Mouse (Mus musculus) neural tube, postnatal 0 days (tissue): ENCODE results near the gene Rhobtb3. TPM values are rescaled to one million over a fixed set of nuclear protein-coding genes. Genes with fewer than 3 reads are reported as not detected.

Experiments used
- polyA plus RNA-seq: library from polyadenylated mRNA; unstranded; fragments of >200 nt; fragmentation: Nextera tagmentation; extraction: Ambion mirVana; gene quantifications from 2 replicates; pipeline ENCODE4 v1.2.1, GENCODE M21; 2015

Rhobtb3 gene
- polyA plus RNA-seq, result 14.5 and 15.1 TPM in 2 replicates

DNA sequence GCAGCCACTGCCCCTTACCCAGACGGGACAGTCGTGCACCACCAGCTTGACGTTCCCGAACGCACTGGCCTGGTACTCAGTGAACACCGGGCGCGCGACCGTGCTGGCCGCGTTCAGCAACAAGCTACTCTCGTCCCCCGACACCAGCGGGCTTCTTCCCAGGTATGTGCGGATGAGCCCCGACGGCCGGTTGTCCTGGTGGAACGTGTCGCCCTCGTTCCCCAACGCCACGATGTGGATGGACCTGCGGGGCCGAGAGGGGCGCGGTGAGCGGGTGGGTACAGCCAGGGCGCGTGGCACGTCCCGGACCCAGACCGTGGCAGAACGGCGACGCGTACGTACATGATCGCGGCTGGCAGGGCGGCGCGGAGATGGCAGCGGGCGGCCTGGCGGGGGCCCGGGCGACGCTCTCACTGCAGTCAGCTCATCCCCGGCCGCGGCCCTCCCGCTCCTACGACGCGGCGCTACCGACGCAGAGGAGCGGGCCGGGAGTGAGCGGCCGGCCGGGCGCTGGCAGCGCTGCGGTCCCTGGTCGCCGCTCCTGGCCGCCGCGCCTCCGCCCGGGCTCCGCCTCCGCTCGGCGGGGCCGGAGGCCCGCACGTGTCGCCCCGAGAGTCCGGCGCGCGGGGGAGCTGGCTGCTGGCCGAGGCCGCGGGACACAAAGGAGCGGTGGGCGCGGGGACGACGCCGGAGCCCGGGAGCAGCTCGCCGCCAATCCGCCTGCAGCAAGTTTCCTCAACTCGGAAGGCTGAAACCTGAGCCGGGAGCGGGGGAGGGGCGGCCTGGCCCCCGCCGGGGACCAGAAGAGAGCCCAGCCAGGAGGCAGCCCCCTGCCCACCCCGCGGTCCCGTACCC, at the start of gene Rhobtb3:
Gene Rhobtb3 (minus strand): TSS at position 737 of the 855 bp plus-strand sequence.

DNA sequence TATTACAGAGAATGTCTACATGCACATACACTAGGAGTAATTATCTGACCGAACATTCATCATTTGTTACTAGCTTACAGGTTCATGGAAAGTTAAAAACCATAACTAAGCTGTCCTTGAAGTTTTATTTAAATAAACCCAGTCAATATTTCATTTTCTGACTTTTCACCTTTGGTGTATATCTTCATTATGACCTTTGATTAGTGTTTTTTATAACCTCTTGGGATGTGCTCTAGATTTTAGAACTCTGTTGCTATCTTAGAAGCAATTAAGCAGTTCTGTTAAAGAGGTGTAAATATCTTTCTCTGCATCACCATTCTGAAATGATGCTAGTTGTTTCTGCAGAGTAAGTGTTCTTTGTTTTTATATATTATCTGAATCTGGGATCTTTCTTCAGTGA, 23.1 kb upstream of the Rhobtb3 start, which contains the start of gene Spata9:
Gene Spata9 (plus strand): TSS at position 301 of the 400 bp plus-strand sequence.

DNA sequence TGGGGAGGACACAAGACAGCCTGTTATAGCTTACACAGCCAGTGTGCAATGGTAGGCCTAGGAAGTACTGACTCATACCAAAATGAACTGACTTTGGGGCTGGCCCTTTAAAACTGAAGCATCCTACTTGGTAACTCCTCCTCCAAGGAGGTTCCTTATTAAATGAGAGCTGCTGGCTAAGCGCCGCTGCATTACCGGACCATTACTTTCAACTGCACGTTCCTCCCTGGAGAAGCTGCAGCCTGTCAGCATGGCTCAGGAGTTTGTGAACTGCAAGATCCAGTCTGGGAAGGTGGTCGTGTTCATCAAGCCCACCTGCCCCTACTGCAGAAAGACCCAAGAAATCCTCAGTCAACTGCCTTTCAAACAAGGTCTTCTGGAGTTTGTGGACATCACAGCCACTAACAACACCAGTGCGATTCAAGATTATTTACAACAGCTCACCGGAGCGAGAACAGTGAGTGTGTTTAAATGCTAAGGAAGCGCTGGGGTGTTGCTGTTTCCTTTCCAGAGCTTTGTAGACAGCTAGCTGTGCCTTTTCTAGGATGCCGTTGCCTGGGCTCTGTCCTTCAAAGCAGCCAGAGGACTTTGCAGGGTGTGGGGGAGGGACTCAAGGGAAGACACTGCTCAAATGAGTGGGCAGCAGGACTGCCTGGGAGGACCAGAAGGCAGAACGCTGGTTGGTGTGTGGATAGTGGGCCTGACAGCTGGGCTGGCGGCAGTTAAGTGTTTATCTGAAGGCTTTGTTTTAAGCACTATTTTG, 103.8 kb downstream of the Rhobtb3 start, which contains the start of gene Glrx:
Gene Glrx (plus strand): TSS at position 150 of the 763 bp plus-strand sequence.

Other genes starting within 250 kb of the Rhobtb3 start
- gene Ell2, start 237.2 kb downstream of the Rhobtb3 start, polyA plus RNA-seq, result 3.4 and 5.6 TPM in 2 replicates
- gene Glrx, start 104.1 kb downstream of the Rhobtb3 start, polyA plus RNA-seq, result 122 and 132 TPM in 2 replicates
- 2.0 and 2.2 TPM in 2 replicates for gene Spata9, start 23.2 kb upstream of the Rhobtb3 start, polyA plus RNA-seq
- gene Rfesd, start 74.8 kb upstream of the Rhobtb3 start, polyA plus RNA-seq, result 21.0 and 26.3 TPM in 2 replicates
- gene Gpr150, start 113.1 kb upstream of the Rhobtb3 start, polyA plus RNA-seq, result 6.0 and 6.7 TPM in 2 replicates
- 5.8 and 6.5 TPM in 2 replicates for gene Arsk, start 154.7 kb upstream of the Rhobtb3 start, polyA plus RNA-seq
- 7.3 and 7.7 TPM in 2 replicates for gene Ttc37, start 154.8 kb upstream of the Rhobtb3 start, polyA plus RNA-seq